Mouse (Mus musculus) right cerebral cortex, postnatal 4 days (tissue): ENCODE data around the gene Mme.

ENCODE experiments used
- DNase-seq: peaks from one replicate; pipeline ENCODE4 v3.0.0-alpha.2; 2022

Gene Mme

GRCm38 (mm10) chr3:63351680-63352260, 110.4 kb downstream of the Mme start:
- no peak for DNase-seq

GRCm38 (mm10) chr3:63359512-63359911, 118.2 kb downstream of the Mme start:
- DNase-seq = no peak

GRCm38 (mm10) chr3:63384989-63385388, 143.7 kb downstream of the Mme start:
- no peak for DNase-seq

- no peak for DNase-seq
Observed at GRCm38 (mm10) chr3:63390774-63391173, 149.4 kb downstream of the Mme start.

GRCm38 (mm10) chr3:63391348-63391747, 150.0 kb downstream of the Mme start:
- DNase-seq = no peak

- DNase-seq = no peak
Observed at GRCm38 (mm10) chr3:63394424-63394941, 153.1 kb downstream of the Mme start.

GRCm38 (mm10) chr3:63398171-63398570, 156.8 kb downstream of the Mme start:
- no peak for DNase-seq

- DNase-seq = no peak
Observed at GRCm38 (mm10) chr3:63406438-63406837, 165.1 kb downstream of the Mme start.

- no peak for DNase-seq
Observed at GRCm38 (mm10) chr3:63411006-63411405, 169.7 kb downstream of the Mme start.

GRCm38 (mm10) chr3:63412220-63412937, 171.0 kb downstream of the Mme start:
- DNase-seq = no peak

- no peak for DNase-seq
Observed at GRCm38 (mm10) chr3:63413046-63413911, 171.9 kb downstream of the Mme start.

- no peak for DNase-seq
Observed at GRCm38 (mm10) chr3:63417284-63417683, 175.9 kb downstream of the Mme start.

- DNase-seq = no peak
Observed at GRCm38 (mm10) chr3:63417758-63418157, 176.4 kb downstream of the Mme start.

GRCm38 (mm10) chr3:63423552-63423951, 182.2 kb downstream of the Mme start:
- no peak for DNase-seq
